Mouse (Mus musculus) adrenal gland, adult (tissue): ENCODE measurements around the gene Plrg1.

Experiments
- DNase-seq, 2 experiments: peaks; one replicate each; pipeline ENCODE4 v3.0.0; 2022 to 2023; ENCODE audit warnings: low spot score in 1 of 2; ENCODE audit not compliant: inconsistent age in 2 of 2

The Plrg1 gene

GRCm38 (mm10) chr3:83050661-83051060 is 4.7 kb upstream of the Plrg1 start:
- no peak for DNase-seq

DNA sequence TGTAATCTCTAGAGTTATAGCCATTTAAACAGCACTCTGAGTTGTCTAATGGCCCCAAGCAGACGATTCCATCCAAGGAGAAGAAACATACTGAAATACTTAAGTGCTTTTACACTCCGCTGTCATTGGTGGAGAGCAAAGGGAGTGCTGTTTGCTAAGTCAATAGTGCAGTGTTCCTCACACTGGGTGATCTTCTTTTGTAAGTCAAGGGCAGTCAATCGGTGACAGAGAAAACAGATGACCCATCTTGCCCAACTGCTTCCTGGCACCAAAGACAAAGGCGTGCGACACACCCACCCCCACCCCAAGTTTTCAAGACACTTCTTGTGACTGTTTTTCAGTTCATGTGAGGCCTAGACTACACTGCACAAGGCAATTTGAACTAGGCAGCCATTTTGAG is 3.2 kb upstream of the Plrg1 start:
- no peak for DNase-seq

DNA sequence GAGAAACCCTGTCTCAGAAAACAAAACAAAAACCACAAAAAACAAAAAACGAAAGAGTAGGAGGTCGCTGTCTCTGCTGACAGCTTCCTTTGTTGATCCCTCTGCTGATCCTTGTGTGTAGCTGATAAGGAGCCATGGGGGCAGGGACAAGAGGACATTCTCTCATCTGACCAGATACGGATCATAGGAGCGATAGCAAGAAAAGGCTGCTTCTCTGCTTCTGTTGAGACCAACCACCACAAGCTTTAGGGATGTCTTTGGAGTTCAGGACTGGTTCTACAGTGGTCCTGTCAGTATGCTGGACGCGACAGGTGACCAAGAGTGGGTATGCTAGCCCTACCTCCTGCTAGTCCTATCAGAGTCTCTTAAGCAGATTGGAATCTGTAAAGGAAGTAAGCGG is 2.2 kb upstream of the Plrg1 start:
- peak in 1 of 2 experiments; percentile 24 for DNase-seq

DNA sequence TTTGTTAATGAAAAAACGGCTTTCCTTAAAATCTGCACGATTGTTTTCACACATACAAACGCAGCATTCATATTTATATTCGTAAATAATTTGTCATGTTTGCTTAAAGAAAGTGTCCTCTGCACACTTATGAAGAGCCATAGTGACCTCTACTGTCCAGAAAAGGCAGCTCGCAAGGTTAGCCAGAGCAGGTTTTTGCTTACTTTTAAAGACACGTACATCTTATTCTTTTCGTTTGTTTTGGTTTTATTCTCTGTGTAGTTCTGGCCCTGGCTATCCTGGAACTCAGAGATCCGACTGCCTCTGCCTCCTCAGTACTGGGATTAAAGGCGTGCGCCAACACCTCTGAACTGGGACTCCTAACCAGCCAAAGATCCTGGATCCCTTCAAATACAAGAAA is 1.6 kb upstream of the Plrg1 start:
- DNase-seq, result peak; percentile 14 to 74

DNA sequence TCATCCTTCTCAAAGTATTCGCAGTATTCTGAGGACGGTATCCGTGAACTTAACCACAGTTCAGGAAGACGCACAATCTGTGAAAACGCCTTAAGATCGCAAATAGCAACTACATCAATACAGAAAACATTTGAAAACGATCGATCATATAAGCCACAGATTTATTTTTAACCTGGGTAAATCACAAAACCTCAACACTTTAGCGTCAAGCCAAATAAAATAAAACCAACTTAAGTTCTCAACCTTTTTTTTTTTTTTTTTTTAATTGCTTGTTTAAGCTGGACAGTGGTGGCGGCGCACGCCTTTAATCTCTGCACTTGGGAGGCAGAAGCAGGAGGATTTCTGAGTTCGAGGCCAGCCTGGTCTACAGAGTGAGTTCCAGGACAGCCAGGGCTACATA is 563 bp upstream of the Plrg1 start:
- DNase-seq, result no peak

DNA sequence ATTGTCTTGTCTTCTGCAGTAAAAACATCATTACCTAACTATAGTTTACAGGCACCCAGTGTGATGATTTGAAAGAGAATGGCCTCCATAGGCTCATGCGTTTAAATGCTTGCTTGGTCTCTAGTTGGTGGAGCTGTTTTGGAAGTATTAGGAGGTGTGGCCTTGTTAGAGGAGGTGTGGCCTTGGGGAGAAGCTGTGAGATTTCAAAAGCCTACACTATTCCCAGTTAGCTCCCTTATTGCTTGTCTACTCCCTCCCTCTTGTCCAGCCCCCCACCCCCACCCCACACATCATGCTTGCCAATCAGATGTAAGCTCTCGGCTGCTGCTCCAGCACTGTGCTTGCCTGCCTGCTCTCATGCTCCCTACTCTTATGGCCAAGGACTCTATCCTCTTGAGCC is 1.7 kb downstream of the Plrg1 start:
- DNase-seq, result no peak

- no peak for DNase-seq
Measured at GRCm38 (mm10) chr3:83067920-83068319, 12.6 kb downstream of the Plrg1 start.

GRCm38 (mm10) chr3:83068869-83069268 is 13.5 kb downstream of the Plrg1 start:
- no peak for DNase-seq

DNA sequence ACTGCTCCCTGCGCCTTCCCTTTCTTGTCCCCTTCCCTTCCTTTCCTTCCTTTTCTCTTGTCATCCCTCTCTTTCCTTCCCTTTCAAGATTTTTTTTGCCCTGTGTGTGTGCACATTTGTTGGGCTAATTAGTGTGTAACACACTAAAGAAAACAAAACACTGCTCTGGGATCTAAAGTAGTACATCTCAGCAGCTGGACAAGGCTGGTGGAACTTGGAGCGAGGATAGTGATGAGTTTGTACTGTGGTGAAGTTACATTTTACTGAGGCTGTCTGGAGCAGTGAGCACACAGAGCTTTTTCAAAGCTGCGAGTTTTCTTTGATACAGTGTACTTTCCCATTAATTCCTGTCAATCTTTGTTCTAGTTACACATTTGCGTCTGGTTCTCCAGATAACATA is 14.9 kb downstream of the Plrg1 start:
- no peak for DNase-seq

DNA sequence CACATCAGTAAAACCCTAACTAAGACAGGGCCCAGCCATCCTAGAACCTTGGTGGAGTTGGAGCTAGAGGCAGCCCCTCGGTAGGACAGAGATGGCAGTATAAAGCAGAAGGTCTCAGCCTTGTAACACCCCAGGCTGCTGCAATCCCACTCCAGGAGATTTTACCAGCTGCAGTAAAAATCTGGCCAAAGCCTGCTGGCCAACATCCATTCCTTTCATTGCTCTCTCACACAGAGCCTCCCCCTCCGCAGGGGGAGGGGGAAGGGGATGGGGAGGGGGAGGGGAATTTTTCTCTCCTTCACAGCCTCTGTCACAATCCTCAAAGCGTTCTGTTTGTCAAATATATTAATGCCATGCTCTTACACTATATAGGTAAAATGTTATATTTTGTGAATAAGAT is 21.2 kb downstream of the Plrg1 start:
- DNase-seq, result no peak

DNA sequence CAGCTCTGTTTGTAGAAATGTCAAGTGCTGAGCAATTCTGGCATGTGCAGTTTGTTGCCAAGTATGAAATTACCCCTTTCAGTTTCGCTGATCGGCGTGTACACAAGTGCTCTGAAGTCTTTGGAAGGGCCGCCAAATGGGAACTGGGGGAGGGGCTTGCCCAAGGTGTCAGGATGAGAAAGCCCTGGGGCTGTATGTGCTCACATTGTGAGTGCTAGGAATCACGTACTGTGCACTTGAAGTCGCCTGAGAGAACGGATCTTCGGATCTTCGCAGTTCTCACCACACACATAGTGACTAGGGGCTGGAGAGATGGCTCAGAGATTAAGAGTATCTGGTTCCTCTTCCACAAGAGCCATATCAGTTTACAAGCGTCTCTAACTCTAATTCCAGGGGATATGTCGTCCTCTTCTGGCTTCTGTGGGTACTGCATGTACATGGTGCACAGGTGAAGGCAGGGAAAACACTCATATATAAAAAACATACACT is 25.3 kb downstream of the Plrg1 start:
- DNase-seq, result peak; percentile 51 to 89

- DNase-seq, result no peak
Measured at GRCm38 (mm10) chr3:83097586-83097985, 42.3 kb downstream of the Plrg1 start.

- DNase-seq, result peak in 1 of 2 experiments; percentile 65
Measured at GRCm38 (mm10) chr3:83098546-83099034, 43.3 kb downstream of the Plrg1 start.

GRCm38 (mm10) chr3:83099139-83099538 is 43.8 kb downstream of the Plrg1 start:
- no peak for DNase-seq

DNA sequence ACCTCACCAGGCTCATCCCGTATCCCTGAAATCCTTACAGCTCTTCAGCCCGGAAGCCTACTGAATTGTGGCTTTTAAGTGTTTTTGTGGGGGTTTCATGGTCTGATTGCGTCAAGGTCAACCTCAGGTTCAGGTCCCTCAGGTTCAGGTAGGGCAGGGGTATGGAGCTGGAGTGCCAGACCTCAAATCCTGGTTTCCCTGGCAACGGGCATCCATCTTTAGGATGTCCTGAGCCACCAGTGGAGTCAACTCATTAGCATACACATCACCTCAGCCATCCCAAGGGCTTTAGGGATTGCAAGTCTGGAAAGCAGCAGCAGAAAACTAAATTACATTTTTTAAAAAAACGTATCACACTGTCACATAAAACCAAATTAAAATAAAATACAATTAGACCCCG is 44.3 kb downstream of the Plrg1 start:
- no peak for DNase-seq

DNA sequence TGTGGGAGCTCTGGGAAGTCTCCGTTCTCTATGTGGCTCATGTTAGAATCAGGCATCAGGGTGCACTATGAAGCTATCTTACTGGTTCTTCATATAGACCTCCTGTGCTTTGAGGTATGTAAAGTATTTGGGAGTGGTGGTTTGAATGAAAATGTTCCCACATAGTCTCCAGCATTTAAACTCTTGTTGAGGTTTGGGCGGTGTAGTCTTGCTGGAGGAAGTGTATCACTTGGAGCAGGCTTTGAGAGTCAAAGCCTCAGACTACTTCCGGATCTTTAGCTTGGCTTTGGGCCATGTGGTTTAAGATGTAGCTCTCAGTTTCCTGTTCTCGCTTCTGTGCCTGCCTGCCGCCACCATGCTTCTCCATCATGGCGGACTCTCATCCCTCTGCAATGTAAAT is 47.0 kb downstream of the Plrg1 start:
- DNase-seq, result no peak

DNA sequence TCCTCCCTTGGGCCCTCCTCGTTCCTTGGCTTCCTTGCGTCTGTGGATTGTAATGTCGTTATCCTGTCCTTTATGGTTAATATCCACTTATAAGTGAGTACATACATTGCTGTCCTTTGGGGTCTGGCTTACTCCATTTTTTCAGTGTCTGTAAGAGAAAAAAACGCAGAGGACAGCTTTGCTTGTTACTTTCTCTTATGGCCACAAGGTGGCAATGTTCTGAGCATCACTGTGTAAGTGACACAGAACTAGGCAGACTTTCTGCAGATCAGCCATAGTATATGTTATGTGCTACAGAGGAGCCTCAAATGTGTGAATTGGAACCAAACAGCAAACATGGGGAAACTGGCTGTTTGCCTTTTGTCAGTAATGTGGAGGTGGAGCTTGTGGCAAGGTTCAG is 54.8 kb downstream of the Plrg1 start:
- DNase-seq, result peak in 1 of 2 experiments; percentile 66

DNA sequence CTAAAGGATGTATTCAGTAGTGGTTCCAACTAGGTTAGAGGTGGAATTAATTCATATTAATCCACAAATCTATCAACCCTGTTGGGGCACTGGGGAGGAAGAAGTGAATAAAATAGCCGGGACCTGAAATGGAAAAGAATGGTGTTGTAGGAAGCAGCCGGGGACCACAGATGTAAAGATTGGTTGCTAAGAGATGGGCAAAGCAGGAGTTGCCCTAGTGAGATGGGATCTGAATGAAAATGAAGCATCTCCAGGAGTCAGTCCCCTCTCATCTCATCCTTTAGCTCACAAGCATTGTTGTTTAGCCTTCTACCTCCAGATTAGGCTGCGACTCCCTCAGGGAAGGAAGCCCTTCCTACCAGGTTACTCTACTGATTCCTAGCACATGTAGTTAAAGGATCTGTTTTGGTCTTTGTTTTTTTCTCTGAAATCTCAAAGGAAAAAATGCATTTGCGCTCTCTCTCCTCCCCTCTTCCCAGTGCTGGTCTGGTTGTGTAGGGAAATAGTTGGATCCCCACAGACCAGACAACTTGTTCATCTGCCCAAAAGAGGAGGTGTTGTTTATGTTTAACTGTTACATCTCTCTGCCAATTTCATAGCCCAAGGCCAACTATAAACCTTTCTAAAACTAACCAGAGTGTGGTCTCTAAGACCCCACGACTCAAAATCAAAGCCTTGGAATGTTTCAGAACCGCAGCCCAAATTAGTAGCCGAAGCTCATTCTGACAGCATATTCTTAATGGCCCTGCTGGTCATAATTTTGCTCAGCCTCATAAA is 56.4 kb downstream of the Plrg1 start:
- no peak for DNase-seq

- no peak for DNase-seq
Measured at GRCm38 (mm10) chr3:83112869-83113268, 57.5 kb downstream of the Plrg1 start.

- no peak for DNase-seq
Measured at GRCm38 (mm10) chr3:83114946-83115345, 59.6 kb downstream of the Plrg1 start.

GRCm38 (mm10) chr3:83117592-83117991 is 62.3 kb downstream of the Plrg1 start:
- DNase-seq, result no peak
